Mouse (Mus musculus): ENCODE results near the gene Hist1h2ba.

The Hist1h2ba gene

DNA sequence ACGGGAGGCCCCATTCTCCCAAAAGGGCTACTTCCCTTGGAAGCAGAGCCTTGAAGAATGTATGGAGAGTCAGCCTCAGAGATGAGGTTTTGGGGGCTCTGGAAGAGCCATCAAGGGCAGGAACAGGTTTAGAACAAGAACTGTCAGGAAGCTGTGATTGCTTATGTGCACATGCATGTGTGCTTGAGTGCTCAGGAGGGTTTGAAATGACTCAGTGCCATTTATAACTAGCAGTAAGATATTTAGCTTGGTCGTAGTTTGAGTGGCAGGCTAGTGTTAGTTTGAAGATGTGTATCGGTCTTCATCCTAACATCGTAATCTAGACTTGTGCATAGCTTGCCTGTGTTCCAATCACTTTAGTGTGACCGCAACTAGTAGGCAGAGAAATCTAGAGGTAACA is 27.1 kb downstream of the Hist1h2ba start:
- DNase-seq (ENCODE audit: low read depth), result no peak

GRCm38 (mm10) chr13:23898242-23898641 is 35.7 kb downstream of the Hist1h2ba start:
- DNase-seq (ENCODE audit: low read depth), result no peak

DNA sequence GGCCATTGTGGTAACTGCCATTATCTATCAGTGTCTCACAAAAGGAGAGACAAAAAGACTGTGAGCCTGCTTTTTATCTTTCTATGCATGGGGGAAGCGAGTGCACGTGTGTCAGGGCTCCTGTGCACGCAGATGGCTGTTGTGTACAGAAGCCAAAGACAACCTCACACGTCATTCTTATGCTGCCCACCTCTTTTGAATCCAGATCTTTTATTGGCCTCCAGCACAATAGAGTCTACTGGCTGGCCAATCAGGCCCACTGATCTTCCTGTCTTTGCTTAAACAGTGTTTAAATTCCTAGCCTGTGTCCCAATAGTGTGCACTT is 40.7 kb downstream of the Hist1h2ba start:
- no peak for DNase-seq (ENCODE audit: low read depth)

DNA sequence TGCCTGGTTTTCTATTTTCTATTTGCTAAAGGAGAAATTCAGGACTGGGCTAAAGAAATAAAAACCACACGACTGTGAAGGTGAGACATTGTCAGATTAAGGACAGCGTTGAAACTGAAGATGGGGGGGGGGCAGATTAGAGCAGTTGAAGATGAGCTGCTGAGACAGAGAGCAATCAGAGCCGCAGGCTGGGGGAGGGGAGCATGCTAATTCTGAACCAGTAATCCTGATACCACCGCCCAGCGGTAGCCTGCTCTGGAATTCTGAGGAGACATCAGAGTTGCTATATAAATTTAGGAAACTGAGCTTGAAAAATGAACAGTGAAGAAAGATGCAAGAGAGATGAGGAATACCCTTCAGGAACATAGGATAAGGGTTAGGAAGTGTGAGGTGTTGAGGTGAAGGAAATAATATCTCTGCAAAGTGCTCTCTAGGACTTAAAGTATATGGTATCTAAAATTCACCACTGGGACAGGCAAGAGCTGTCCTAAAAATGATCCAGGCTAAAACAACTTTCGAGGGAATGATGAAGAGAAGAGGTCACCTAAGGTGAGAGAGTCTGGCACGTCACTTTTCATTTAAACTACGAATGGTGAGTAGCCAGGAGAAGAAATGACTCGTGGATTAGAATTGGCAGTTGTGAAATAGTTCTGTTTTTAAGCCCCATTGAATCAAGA is 41.2 kb downstream of the Hist1h2ba start:
- peak; percentile 40 for DNase-seq (ENCODE audit: low read depth)

DNA sequence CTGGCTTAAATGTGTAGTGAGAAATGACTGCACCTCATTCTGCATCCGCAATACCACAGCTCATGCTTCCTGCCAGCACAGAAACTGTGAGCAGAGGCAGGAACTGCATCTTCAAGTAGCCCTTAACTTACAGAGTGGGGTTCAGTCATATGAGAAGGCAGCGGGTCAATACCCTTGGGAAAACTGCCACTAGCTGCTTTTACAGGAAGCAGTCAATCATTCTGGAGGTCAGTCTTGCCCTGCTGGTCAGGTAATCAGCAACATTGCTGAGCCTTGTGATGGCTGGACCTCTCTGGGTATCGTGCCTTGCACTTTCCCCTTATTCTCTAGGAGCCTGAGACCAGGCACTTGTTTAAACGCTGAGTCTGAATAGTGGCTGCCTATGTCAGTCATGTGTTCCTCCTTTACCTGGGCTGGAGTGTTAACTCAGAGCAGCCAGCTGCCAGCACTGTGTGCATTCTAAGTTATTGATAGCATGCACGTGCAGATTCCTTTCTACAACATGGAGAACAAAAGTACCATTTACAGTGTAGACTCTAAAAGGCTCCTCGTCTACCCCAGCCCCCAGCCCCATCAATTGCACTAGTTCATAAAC is 44.8 kb downstream of the Hist1h2ba start:
- DNase-seq (ENCODE audit: low read depth), result no peak

DNA sequence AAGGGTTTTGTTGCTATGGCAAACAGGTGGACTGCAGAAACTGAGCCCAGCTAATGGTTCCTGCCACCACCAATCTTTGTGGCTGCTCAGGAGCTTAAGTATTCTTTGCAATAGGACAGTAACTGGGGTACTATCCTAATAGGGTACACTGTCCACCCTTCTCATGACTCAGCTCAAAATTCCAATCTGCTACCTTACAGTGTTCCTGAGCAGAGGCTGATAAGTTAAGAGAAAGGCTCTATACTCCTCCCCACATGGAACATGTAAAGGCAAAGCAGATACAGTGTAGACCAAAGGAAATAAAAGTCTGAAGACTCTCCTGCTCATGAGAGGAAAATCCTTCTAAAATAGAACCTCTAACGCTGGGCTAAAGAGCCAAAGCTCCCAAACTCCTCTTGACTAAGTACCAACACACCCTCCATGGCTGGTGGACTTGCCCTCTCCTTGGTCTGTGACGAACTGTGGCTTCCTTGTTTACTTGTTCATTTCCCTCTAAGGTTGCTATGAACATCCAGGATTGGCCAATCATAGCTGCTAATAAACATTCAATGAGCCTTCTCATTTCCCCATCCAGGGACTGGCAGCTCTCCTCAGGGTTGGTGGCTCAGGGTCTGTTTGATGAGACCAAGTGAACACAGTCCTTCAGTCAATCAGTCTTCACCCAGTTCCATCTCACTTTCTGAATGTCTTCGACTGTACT is 46.8 kb downstream of the Hist1h2ba start:
- DNase-seq (ENCODE audit: low read depth), result no peak

DNA sequence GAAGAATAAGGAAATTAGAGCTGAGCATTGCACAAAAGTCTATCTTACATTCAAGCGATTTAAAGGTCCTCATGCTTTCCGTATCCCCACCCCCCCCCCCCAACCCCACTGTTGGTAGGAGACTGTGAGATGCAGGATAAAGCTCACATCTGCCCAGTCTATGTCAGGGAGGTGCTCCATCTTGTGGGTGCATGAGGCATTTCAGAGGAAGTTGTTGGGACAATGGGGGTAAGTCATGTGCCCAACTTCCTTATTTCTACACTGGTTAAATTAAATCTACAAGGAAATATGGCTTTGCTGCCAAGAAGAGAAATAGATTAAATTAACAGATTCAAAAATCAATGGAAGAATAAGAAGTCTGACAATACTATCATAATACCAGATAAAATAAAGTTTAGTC is 48.4 kb downstream of the Hist1h2ba start:
- peak; percentile 88 for DNase-seq (ENCODE audit: low read depth)

All from 416B (cell line).